Mouse (Mus musculus): Measurements from ENCODE around the gene Nol3. TPM values are rescaled to one million over a fixed set of nuclear protein-coding genes. Genes with fewer than 3 reads are reported as not detected.

Gene Nol3
- polyA plus RNA-seq, 1 experiment = 0.94 TPM

DNA sequence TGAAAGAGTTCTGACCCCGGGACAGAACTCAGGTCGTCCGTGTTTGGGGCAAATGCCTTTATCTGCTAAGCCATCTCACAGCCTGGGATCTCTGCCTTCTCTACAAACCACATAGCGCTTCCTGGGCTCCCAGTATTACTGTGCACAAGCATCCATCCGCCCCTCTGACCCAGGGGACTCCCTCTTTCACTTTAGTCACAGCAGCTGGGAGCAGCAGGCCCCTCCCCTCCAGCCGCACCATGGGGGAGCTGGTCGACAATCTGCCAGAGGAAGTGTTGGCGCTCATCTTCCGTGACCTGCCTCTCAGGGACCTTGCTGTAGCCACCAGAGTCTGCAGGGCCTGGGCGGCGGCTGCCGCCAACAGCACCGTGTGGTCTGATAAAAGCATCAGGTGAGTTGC lies 9.2 kb upstream of the Nol3 start:
- Histone ChIP-seq H3K27me3 (ENCODE audit: control insufficient read depth, insufficient read depth, low read length, poor library complexity, severe bottlenecking) (peaks cover 16% of the 10 kb centered on the region), H3K4me1 (ENCODE audit: control insufficient read depth, insufficient read depth, low read length) (peaks cover 2% of the 10 kb centered on the region), H3K4me3 (ENCODE audit: low read depth, low read length) (no peak overlapping the region), H3K36me3 (ENCODE audit: control insufficient read depth, insufficient read depth, low read length, poor library complexity, severe bottlenecking) (no peaks in the 10 kb centered on the region), H3K27ac (ENCODE audit: insufficient read depth, low read length) (no peak overlapping the region), H3K9ac (ENCODE audit: low read depth, poor library complexity, severe bottlenecking) (no peak overlapping the region), H3K9me3 (replicated peaks; ENCODE audit: control insufficient read depth, insufficient read depth, low read length, poor library complexity, severe bottlenecking) (no peaks in the 10 kb centered on the region)
- TF ChIP-seq CTCF (IDR thresholded peaks at IDR 0.05; ENCODE audit: low read depth, low read length) (no peak), POLR2A (IDR thresholded peaks at IDR 0.05; ENCODE audit: insufficient read depth, low read length) (no peak), EP300 (IDR thresholded peaks at IDR 0.05; ENCODE audit: insufficient read depth, low read depth, low read length) (no peak)

DNA sequence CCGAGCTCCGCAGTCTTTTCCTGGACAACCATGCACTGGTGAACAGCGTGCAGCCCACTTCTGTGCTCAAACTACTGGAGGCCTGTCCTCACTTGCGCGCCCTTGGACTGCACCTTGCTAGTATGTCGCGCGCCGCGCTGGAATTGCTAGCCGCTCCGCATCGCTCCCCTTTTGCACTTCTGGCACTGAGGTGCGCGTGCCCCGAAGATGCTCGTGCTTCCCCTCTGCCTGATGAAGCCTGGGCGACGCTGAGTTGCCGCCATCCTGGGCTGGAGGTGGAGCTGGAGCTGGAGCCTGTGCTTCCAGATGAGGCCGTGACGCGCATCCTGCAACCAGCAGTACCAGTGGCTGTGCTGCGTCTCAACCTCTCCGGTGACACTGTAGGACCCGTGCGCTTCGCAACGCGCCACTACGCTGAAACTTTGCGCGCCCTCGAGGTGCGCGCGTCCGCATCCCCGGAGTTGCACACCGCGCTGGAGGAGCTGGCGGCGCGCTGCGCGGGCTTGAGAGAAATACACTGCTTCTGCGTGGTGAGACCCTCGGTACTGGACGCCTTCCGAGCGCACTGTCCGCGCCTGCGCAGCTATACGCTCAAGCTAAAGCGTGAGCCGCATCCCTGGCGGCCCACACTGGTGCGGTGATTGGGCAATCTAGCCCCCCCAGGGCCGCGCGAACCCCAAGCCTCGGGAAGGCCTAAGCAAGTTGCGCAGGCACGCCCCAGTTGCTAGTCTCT lies 7.4 kb upstream of the Nol3 start:
- H3K27ac ChIP-seq (ENCODE audit: insufficient read depth, low read length) = no peak overlapping the region

DNA sequence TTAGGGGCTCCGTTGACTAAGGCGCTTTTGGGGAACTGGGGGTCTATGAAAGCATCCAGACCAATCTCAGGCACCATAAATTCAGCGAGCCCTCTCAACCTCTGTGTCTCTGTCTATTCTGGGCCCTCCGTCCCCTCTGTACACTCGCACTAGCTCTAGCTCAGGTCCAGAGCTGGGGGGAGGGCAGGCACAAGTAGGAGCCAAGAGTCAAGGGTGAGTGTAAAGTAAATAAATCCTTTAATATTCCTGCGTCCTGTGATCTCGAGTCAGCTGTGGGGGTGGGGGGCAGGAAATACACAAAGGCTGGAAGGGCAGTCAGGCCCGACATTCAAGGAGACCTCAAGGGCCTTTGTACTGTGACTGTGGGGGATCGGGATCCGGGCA lies 6.9 kb upstream of the Nol3 start:
- no peak overlapping the region for H3K27ac ChIP-seq (ENCODE audit: insufficient read depth, low read length)
- H3K4me1 ChIP-seq (ENCODE audit: control insufficient read depth, insufficient read depth, low read length) = peaks cover 2% of the 10 kb centered on the region
- H3K9ac ChIP-seq (ENCODE audit: low read depth, poor library complexity, severe bottlenecking) = peak overlapping the region; percentile 54
- H3K9me3 ChIP-seq (replicated peaks; ENCODE audit: control insufficient read depth, insufficient read depth, low read length, poor library complexity, severe bottlenecking) = no peaks in the 10 kb centered on the region
- H3K36me3 ChIP-seq (ENCODE audit: control insufficient read depth, insufficient read depth, low read length, poor library complexity, severe bottlenecking) = no peaks in the 10 kb centered on the region
- TF ChIP-seq EP300 (IDR thresholded peaks at IDR 0.05; ENCODE audit: insufficient read depth, low read depth, low read length) (no peak), POLR2A (IDR thresholded peaks at IDR 0.05; ENCODE audit: insufficient read depth, low read length) (no peak), CTCF (IDR thresholded peaks at IDR 0.05; ENCODE audit: low read depth, low read length) (no peak)
- H3K4me3 ChIP-seq (ENCODE audit: low read depth, low read length) = peak overlapping the region; percentile 61
- H3K27me3 ChIP-seq (ENCODE audit: control insufficient read depth, insufficient read depth, low read length, poor library complexity, severe bottlenecking) = peaks cover 18% of the 10 kb centered on the region

More for the DNA sequence above, 7.4 kb upstream of the Nol3 start:
- Histone ChIP-seq H3K4me3 (ENCODE audit: low read depth, low read length) (peak overlapping the region; percentile 61), H3K36me3 (ENCODE audit: control insufficient read depth, insufficient read depth, low read length, poor library complexity, severe bottlenecking) (no peaks in the 10 kb centered on the region), H3K9me3 (replicated peaks; ENCODE audit: control insufficient read depth, insufficient read depth, low read length, poor library complexity, severe bottlenecking) (no peaks in the 10 kb centered on the region), H3K27me3 (ENCODE audit: control insufficient read depth, insufficient read depth, low read length, poor library complexity, severe bottlenecking) (peaks cover 18% of the 10 kb centered on the region), H3K4me1 (ENCODE audit: control insufficient read depth, insufficient read depth, low read length) (peaks cover 2% of the 10 kb centered on the region), H3K9ac (ENCODE audit: low read depth, poor library complexity, severe bottlenecking) (peak overlapping the region; percentile 54)
- TF ChIP-seq CTCF (IDR thresholded peaks at IDR 0.05; ENCODE audit: low read depth, low read length) (no peak), POLR2A (IDR thresholded peaks at IDR 0.05; ENCODE audit: insufficient read depth, low read length) (no peak), EP300 (IDR thresholded peaks at IDR 0.05; ENCODE audit: insufficient read depth, low read depth, low read length) (no peak)

DNA sequence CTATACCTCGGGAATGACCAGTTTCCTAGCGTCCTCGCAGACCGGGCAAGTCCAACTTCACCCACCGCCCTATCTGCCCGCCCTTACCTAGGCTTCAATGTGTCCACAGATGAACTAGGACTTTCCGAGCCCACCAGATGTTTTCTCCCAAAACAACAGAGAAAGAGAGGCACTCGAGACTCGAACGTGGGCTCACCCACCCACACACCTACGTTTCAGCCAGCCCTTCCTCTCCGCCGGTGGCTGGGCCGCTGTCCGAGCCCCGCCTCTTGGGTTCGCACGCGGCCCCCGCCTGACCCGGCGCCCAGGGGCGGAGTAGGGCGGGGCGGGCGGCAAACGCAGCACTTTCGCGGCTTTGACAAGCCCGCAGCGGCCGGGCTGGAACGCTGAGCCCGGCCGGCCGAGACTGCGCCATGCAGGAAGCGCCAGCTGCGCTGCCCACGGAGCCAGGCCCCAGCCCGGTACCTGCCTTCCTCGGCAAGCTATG lies 6.4 kb upstream of the Nol3 start, which contains the start of gene Hsf4:
Gene Hsf4 (plus strand): TSS at position 341 of the 487 bp plus-strand sequence.
- H3K4me1 ChIP-seq (ENCODE audit: control insufficient read depth, insufficient read depth, low read length) = peaks cover 2% of the 10 kb centered on the region
- no peak within 1 kb of the TSS for H3K27ac ChIP-seq (ENCODE audit: insufficient read depth, low read length)
- peak within 1 kb of the TSS; percentile 54 for H3K9ac ChIP-seq (ENCODE audit: low read depth, poor library complexity, severe bottlenecking)

DNA sequence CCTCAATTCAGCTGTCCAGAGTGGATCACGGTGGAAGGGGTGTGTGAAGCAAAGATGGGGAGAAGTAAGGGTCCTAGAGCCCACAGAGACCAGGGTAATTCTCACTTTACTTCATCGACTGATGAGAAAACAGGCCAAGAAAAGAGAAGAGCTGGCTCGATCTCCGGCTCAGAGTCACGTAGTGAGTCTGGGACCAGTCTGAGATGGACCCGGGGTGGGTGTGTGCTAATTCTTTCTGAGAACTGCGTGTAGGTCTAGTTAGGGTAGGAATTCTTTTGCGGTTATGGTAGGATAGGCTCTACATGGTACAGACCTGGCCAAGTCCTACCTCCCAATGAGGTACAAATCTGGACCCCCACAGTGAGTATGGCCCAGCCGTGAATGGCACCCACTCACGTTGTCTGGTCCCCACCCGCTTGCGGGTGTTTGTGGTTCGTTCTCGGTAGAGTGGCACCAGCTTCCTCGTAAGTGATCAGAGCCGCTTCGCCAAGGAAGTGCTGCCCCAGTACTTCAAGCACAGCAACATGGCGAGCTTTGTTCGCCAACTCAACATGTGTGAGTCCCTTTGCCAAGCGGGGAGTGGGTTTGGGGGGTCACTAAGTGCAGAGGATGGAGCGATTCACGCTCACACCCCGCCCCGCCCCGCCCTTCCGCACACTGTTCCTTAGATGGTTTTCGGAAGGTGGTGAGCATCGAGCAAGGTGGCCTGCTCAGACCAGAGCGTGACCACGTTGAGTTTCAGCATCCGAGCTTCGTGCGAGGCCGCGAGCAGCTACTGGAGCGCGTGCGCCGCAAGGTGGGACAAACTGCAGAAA lies 5.6 kb upstream of the Nol3 start:
- TF ChIP-seq EP300 (IDR thresholded peaks at IDR 0.05; ENCODE audit: insufficient read depth, low read depth, low read length) (no peak), CTCF (IDR thresholded peaks at IDR 0.05; ENCODE audit: low read depth, low read length) (no peak), POLR2A (IDR thresholded peaks at IDR 0.05; ENCODE audit: insufficient read depth, low read length) (no peak)
- Histone ChIP-seq H3K9ac (ENCODE audit: low read depth, poor library complexity, severe bottlenecking) (peak overlapping the region; percentile 54), H3K27ac (ENCODE audit: insufficient read depth, low read length) (no peak overlapping the region)

More for the DNA sequence above, 6.4 kb upstream of the Nol3 start, which contains the start of gene Hsf4:
- peaks cover 18% of the 10 kb centered on the region for H3K27me3 ChIP-seq (ENCODE audit: control insufficient read depth, insufficient read depth, low read length, poor library complexity, severe bottlenecking)
- peak within 1 kb of the TSS; percentile 61 for H3K4me3 ChIP-seq (ENCODE audit: low read depth, low read length)
- no peaks in the 10 kb centered on the region for H3K9me3 ChIP-seq (replicated peaks; ENCODE audit: control insufficient read depth, insufficient read depth, low read length, poor library complexity, severe bottlenecking)
- no peaks in the 10 kb centered on the region for H3K36me3 ChIP-seq (ENCODE audit: control insufficient read depth, insufficient read depth, low read length, poor library complexity, severe bottlenecking)
- no peak for TF ChIP-seq CTCF (IDR thresholded peaks at IDR 0.05; ENCODE audit: low read depth, low read length)
- TF ChIP-seq POLR2A (IDR thresholded peaks at IDR 0.05; ENCODE audit: insufficient read depth, low read length) = peak; percentile 29

DNA sequence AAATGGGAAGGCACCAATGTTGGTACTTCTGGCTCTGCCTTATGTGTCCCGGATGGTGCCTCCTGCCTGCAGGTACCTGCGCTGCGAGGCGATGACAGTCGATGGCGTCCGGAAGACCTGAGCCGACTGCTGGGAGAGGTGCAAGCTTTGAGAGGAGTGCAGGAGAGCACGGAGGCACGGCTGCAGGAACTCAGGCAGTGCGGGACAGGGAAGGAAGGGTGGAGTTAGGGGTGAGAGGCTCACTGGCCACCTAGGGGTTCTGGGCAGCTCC lies 5.1 kb upstream of the Nol3 start:
- Histone ChIP-seq H3K9ac (ENCODE audit: low read depth, poor library complexity, severe bottlenecking) (no peak overlapping the region), H3K4me1 (ENCODE audit: control insufficient read depth, insufficient read depth, low read length) (peaks cover 2% of the 10 kb centered on the region), H3K4me3 (ENCODE audit: low read depth, low read length) (peak overlapping the region; percentile 61), H3K27me3 (ENCODE audit: control insufficient read depth, insufficient read depth, low read length, poor library complexity, severe bottlenecking) (peaks cover 18% of the 10 kb centered on the region), H3K36me3 (ENCODE audit: control insufficient read depth, insufficient read depth, low read length, poor library complexity, severe bottlenecking) (no peaks in the 10 kb centered on the region), H3K9me3 (replicated peaks; ENCODE audit: control insufficient read depth, insufficient read depth, low read length, poor library complexity, severe bottlenecking) (no peaks in the 10 kb centered on the region), H3K27ac (ENCODE audit: insufficient read depth, low read length) (no peak overlapping the region)
- TF ChIP-seq EP300 (IDR thresholded peaks at IDR 0.05; ENCODE audit: insufficient read depth, low read depth, low read length) = no peak
- no peak for TF ChIP-seq POLR2A (IDR thresholded peaks at IDR 0.05; ENCODE audit: insufficient read depth, low read length)
- no peak for TF ChIP-seq CTCF (IDR thresholded peaks at IDR 0.05; ENCODE audit: low read depth, low read length)

More for the DNA sequence above, 5.6 kb upstream of the Nol3 start:
- H3K36me3 ChIP-seq (ENCODE audit: control insufficient read depth, insufficient read depth, low read length, poor library complexity, severe bottlenecking) = no peaks in the 10 kb centered on the region
- H3K9me3 ChIP-seq (replicated peaks; ENCODE audit: control insufficient read depth, insufficient read depth, low read length, poor library complexity, severe bottlenecking) = no peaks in the 10 kb centered on the region
- peaks cover 18% of the 10 kb centered on the region for H3K27me3 ChIP-seq (ENCODE audit: control insufficient read depth, insufficient read depth, low read length, poor library complexity, severe bottlenecking)
- peaks cover 2% of the 10 kb centered on the region for H3K4me1 ChIP-seq (ENCODE audit: control insufficient read depth, insufficient read depth, low read length)
- peak overlapping the region; percentile 61 for H3K4me3 ChIP-seq (ENCODE audit: low read depth, low read length)

All from ES-Bruce4 (cell line).